Mouse (Mus musculus) midbrain, embryonic 11.5 days (tissue): ENCODE data around the gene Vac14. TPM values are rescaled to one million over a fixed set of nuclear protein-coding genes. Genes with fewer than 3 reads are reported as not detected.

Experiments used
- ATAC-seq: fragments of 200-750 bp; cut with Nextera tagmentation; 2 replicates; pipeline ENCODE4 v1.8.0; 2017; ENCODE audit warnings: moderate TSS enrichment, moderate library complexity; ENCODE audit not compliant: low FRiP score
- DNase-seq: peaks from one replicate; pipeline ENCODE4 v3.0.0; 2015; ENCODE audit warnings: low spot score; ENCODE audit errors: missing footprints
- H3K27ac ChIP-seq: fragments of 300-500 bp; sonication (generic); 2 replicates; pipeline ENCODE4 v1.5.1; 2014; ENCODE audit warnings: low read depth, low read length
- H3K27me3 ChIP-seq: fragments of 300-500 bp; sonication (generic); 2 replicates; pipeline ENCODE4 v1.6.1; 2014; ENCODE audit warnings: mild to moderate bottlenecking, low read length, moderate library complexity, mixed read lengths; ENCODE audit not compliant: control insufficient read depth, insufficient read depth
- H3K36me3 ChIP-seq: fragments of 300-500 bp; sonication (generic); 2 replicates; pipeline ENCODE4 v1.6.1; 2014; ENCODE audit warnings: mild to moderate bottlenecking, low read length, moderate library complexity, mixed read lengths; ENCODE audit not compliant: control insufficient read depth, insufficient read depth
- H3K4me1 ChIP-seq: fragments of 300-500 bp; sonication (generic); 2 replicates; pipeline ENCODE4 v1.6.1; 2014; ENCODE audit warnings: low read length; ENCODE audit not compliant: control insufficient read depth, insufficient read depth
- H3K4me2 ChIP-seq: fragments of 300-500 bp; sonication (generic); 2 replicates; pipeline ENCODE4 v1.6.1; 2014; ENCODE audit warnings: mild to moderate bottlenecking, moderate library complexity
- H3K4me3 ChIP-seq: fragments of 300-500 bp; sonication (generic); 2 replicates; pipeline ENCODE4 v1.5.1; 2014; ENCODE audit warnings: low read depth, low read length
- H3K9ac ChIP-seq: fragments of 300-500 bp; sonication (generic); 2 replicates; pipeline ENCODE4 v1.6.1; 2014; ENCODE audit warnings: low read length
- H3K9me3 ChIP-seq: fragments of 300-500 bp; sonication (generic); 2 replicates; pipeline ENCODE4 v1.6.1; 2016; ENCODE audit warnings: low read length; ENCODE audit not compliant: control insufficient read depth
- WGBS: fragments of 180-500 bp; shearing (Covaris S2); extraction: QIAGEN DNeasy Blood & Tissue Kit; methylation state at CpG from one replicate; pipeline ENCODE4 v1.1.7; 2014; 5-methylcytosine and 5-hydroxymethylcytosine counted together
- polyA plus RNA-seq: library from polyadenylated mRNA; unstranded; fragments of >200 nt; fragmentation: Nextera tagmentation; extraction: Ambion mirVana; gene quantifications from 2 replicates; pipeline ENCODE4 v1.2.1, GENCODE M21; 2014

The Vac14 gene
- polyA plus RNA-seq, 1 experiment from 2014 or later: 33.8 TPM

DNA sequence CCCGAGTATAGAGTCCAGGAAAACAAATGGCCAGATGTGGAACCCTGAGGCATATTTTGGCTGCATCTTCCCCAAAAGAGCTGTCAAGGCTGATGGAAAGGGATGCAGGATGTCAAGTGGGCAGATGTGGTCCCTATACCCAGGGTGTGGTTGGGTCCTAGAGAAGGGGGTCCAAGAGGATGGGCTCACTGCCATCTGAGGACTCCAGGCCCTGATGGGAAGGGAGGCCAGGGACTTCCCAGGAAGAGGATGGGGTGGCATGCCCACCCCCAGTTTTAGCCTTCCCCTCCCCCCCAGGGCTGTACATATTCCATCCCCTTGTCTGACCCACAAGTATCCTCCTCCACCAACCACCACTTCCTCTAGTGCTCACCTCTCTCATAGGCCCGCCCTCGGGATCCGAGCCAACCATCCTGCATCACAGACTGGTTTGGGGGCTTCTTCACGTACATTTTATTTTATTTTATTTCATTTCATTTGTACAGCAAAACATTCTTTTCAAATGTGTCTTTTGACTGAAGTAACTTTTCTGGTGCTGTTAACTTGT is 122.3 kb downstream of the Vac14 start:
- Histone ChIP-seq H3K9me3 (no peaks in the 10 kb centered on the region), H3K4me1 (no peaks in the 10 kb centered on the region), H3K9ac (no peak overlapping the region), H3K4me2 (no peak overlapping the region), H3K27ac (no peak overlapping the region), H3K36me3 (peaks cover 20% of the 10 kb centered on the region), H3K4me3 (no peak overlapping the region), H3K27me3 (no peaks in the 10 kb centered on the region)
- WGBS: 88% methylated on average over 5 of the region's 5 CpGs
- no peak for ATAC-seq
- DNase-seq: no peak

DNA sequence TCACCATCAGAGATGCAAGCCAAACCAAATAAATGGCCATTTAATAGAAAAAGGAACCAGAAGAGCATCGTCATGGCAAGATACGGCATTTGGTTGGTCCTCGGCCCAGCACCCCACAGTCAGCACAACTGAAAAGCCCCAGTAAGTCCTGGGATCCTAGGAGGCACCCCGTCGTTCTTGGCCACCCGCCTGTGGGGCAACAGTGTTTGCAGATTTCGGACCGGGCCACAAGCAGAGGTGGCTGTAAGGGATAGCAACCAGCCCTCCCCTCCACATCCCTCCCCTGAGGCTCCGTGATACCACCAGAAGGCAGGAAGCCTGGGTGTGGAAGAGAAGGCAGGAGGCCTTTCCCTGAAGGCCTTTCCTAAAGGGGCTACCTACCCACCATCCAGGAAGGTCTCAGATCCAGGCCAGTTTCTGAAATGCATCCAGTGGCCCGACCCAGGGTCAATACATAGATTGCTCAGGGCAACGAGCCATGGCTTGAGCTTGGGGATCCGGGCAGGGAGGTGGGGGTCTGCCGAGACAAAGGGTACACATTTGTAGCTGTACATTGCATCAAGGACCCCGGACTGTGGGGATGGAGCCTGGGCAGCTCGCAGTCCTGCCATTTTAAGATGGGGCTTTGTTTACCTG is 123.5 kb downstream of the Vac14 start:
- H3K4me1 ChIP-seq: no peaks in the 10 kb centered on the region
- no peak overlapping the region for H3K27ac ChIP-seq
- no peak for ATAC-seq
- H3K4me3 ChIP-seq: no peak overlapping the region
- 79% methylated on average over 15 of the region's 15 CpGs for WGBS
- H3K4me2 ChIP-seq: no peak overlapping the region
- no peak for DNase-seq
- H3K36me3 ChIP-seq: peaks cover 17% of the 10 kb centered on the region
- no peaks in the 10 kb centered on the region for H3K27me3 ChIP-seq
- no peak overlapping the region for H3K9ac ChIP-seq
- H3K9me3 ChIP-seq: no peaks in the 10 kb centered on the region

DNA sequence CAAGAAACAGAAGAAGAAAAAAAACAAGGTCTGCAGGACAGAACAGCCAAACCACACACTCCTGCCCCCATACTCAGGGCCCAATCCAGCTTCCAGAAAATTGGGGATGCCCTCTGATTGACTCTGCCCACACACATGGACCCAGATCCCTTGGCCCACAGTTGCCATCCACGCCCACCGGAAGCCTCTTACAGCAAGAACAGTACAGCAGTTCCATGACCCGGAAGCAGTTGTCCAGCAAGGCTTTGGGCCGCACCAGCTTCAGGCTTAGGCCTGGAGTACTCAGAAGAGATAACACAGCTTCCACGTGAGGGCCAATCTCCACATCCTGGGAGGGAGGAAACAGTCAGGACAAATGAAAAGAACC is 124.0 kb downstream of the Vac14 start:
- 85% methylated on average over 5 of the region's 5 CpGs for WGBS
- Histone ChIP-seq H3K9me3 (no peaks in the 10 kb centered on the region), H3K4me3 (no peak overlapping the region), H3K4me2 (no peak overlapping the region), H3K4me1 (no peaks in the 10 kb centered on the region), H3K9ac (no peak overlapping the region), H3K36me3 (peaks cover 12% of the 10 kb centered on the region), H3K27me3 (no peaks in the 10 kb centered on the region), H3K27ac (no peak overlapping the region)
- DNase-seq (no peak), ATAC-seq (no peak)

DNA sequence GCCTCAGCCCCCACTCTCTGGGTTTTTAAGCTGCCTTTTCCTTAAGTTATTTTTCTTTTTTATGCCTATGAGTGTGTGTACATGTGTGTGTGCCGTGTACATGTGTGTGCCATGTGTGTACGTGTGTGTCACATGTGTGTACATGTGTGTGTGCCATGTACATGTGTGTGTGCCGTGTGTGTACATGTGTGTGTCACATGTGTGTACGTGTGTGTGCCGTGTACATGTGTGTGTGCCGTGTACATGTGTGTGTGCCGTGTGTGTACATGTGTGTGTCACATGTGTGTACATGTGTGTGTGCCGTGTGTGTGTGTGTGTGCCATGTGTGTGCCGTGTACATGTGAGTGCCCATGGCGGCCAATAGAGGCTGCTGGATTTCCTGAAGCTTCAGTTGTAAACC is 126.8 kb downstream of the Vac14 start:
- Histone ChIP-seq H3K27me3 (no peaks in the 10 kb centered on the region), H3K27ac (no peak overlapping the region), H3K36me3 (no peaks in the 10 kb centered on the region), H3K4me3 (no peak overlapping the region), H3K4me1 (no peaks in the 10 kb centered on the region), H3K4me2 (no peak overlapping the region), H3K9ac (no peak overlapping the region), H3K9me3 (no peaks in the 10 kb centered on the region)
- no peak for DNase-seq
- 94% methylated on average over 10 of the region's 10 CpGs for WGBS
- ATAC-seq: no peak

DNA sequence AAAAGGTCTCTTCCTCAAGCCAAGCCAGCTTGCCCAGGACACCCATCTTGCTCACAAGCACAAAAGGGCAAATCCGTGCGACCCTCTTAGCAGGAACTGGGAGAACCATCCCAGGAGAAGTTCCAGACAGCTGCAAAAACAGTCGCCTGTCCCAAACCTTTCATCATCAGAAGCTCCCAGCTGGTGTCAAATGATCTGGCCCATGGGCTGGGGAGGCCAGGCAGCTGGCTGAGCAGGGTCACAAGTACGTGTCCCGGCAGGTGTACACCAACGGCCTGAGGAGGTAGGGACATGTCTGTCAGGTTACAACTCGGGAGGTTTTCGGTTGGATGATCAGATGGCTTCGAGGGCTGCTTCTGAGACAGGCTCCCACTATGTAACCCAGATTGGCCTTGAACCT is 128.3 kb downstream of the Vac14 start:
- H3K4me3 ChIP-seq: no peak overlapping the region
- H3K27ac ChIP-seq: no peak overlapping the region
- ATAC-seq: no peak
- H3K4me1 ChIP-seq: no peaks in the 10 kb centered on the region
- no peaks in the 10 kb centered on the region for H3K9me3 ChIP-seq
- H3K4me2 ChIP-seq: no peak overlapping the region
- 73% methylated on average over 9 of the region's 9 CpGs for WGBS
- no peaks in the 10 kb centered on the region for H3K27me3 ChIP-seq
- no peak overlapping the region for H3K9ac ChIP-seq
- H3K36me3 ChIP-seq: no peaks in the 10 kb centered on the region
- DNase-seq: no peak

DNA sequence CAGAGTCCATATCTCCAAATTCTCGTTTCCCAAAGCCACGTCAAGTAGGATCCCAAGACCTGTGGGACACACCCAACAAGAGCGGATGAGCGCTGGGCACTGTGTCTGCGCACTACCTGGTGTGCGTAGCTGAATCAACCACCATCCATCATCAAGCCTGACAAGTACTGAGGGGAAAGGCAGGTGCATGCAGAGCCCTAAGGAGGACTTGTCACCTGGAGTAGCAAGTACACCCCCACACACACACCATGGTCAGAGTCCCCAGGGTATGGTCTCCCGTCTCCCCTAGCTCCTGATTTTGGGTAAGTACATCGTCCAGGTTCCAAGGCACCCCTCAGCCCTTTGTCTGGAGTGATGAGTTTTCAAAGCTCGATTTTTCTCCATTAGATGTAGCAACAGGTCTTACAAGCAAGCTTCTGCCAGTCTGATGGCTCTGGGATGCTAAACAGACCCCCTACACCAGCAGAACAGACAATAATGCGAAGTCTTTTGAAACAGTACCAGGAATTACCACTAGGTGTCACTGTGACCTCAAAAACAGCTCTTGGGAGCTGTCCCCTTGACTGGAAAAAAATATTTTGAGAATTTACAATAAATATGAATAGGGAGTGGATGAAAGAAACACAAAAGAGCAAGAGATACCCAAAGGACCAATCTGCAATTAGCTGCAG is 131.2 kb downstream of the Vac14 start:
- no peaks in the 10 kb centered on the region for H3K9me3 ChIP-seq
- H3K27me3 ChIP-seq: no peaks in the 10 kb centered on the region
- H3K27ac ChIP-seq: no peak overlapping the region
- H3K4me1 ChIP-seq: no peaks in the 10 kb centered on the region
- no peak overlapping the region for H3K4me2 ChIP-seq
- no peak overlapping the region for H3K4me3 ChIP-seq
- H3K9ac ChIP-seq: no peak overlapping the region
- H3K36me3 ChIP-seq: no peaks in the 10 kb centered on the region
- DNase-seq (peak; percentile 97), ATAC-seq (peak; percentile 58; the same call in 1 of the 2 replicates)
- 61% methylated on average over 10 of the region's 10 CpGs for WGBS

DNA sequence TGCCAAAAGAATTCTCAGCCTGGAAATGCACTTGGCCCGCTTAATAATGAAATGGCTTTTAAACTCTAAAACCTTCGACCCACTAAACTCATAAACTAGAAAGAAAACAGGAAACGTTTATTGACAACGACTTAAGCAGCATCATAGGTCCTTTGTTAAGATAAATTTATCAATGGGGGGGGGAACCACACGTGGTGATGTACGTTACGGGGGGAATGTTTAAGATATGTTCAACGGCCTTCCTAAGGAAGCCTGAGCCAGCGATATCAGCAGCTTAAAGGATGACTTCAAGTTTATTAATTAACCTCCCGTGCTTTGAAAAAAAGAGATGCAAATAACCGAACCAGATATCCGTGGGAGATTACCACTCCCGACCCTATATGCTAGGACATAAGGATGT is 131.9 kb downstream of the Vac14 start:
- DNase-seq: no peak
- Histone ChIP-seq H3K9ac (no peak overlapping the region), H3K36me3 (no peaks in the 10 kb centered on the region), H3K27me3 (no peaks in the 10 kb centered on the region), H3K4me3 (no peak overlapping the region), H3K27ac (no peak overlapping the region), H3K4me2 (no peak overlapping the region), H3K4me1 (no peaks in the 10 kb centered on the region), H3K9me3 (no peaks in the 10 kb centered on the region)
- 54% methylated on average over 13 of the region's 13 CpGs for WGBS
- no peak for ATAC-seq

DNA sequence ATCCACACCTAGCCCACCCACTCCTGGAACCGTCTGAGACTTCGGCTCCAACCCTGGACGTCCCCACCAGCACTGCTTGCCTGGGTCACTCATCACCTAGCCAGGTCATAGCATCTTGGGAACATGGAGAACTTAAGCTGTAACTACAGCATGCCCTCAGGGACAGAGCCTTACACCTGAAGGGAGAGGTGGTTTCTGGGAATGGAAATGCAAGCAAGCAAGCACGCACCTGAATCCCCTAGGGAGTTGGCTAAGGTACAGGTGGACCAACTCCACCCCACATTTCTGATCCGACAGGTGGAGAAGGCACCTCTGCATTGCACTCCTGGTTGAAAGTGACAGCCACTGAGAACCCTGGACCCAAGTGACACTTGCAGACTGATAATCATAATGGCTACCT is 133.1 kb downstream of the Vac14 start:
- no peaks in the 10 kb centered on the region for H3K27me3 ChIP-seq
- no peak overlapping the region for H3K4me3 ChIP-seq
- no peaks in the 10 kb centered on the region for H3K36me3 ChIP-seq
- no peak overlapping the region for H3K9ac ChIP-seq
- 83% methylated on average over 5 of the region's 5 CpGs for WGBS
- no peaks in the 10 kb centered on the region for H3K9me3 ChIP-seq
- ATAC-seq: no peak
- no peaks in the 10 kb centered on the region for H3K4me1 ChIP-seq
- H3K27ac ChIP-seq: no peak overlapping the region
- no peak for DNase-seq
- H3K4me2 ChIP-seq: no peak overlapping the region

DNA sequence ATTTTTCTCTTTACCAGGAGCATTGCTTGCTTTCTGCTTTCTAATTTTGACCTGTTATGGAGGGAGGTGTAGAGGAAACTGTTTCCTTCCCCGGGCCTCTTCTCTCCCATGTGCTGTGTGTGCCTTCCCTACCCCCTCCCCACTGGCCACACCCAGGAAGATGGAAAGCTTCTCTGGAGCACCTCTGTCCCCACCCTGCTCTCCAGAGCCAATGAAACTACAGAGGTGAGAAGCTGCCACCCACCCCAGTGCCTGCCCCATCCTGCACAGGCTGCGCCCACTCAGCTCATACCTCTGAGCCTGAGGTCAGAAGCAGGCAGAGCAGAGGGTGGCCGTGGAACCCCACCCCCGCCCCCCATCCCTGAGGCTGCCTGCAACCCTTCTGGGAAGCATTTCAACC is 136.3 kb downstream of the Vac14 start:
- 50% methylated on average over 4 of the region's 4 CpGs for WGBS
- no peak overlapping the region for H3K4me2 ChIP-seq
- ATAC-seq (no peak), DNase-seq (no peak)
- H3K9me3 ChIP-seq: no peaks in the 10 kb centered on the region
- no peaks in the 10 kb centered on the region for H3K27me3 ChIP-seq
- no peak overlapping the region for H3K4me3 ChIP-seq
- no peak overlapping the region for H3K27ac ChIP-seq
- H3K4me1 ChIP-seq: no peaks in the 10 kb centered on the region
- H3K9ac ChIP-seq: no peak overlapping the region
- no peaks in the 10 kb centered on the region for H3K36me3 ChIP-seq
